Mouse (Mus musculus): ENCODE measurements around the gene Cmtm7.

Cmtm7 gene

GRCm38 (mm10) chr9:114727315-114727714, 54.3 kb downstream of the Cmtm7 start:
- DNase-seq (ENCODE audit: low spot score), result no peak

GRCm38 (mm10) chr9:114716677-114717331, 64.9 kb downstream of the Cmtm7 start:
- DNase-seq (ENCODE audit: low spot score), result no peak

- DNase-seq (ENCODE audit: low spot score), result no peak
Measured at GRCm38 (mm10) chr9:114713481-114713880, 68.2 kb downstream of the Cmtm7 start.

- DNase-seq (ENCODE audit: low spot score), result no peak
Measured at GRCm38 (mm10) chr9:114710345-114710744, 71.3 kb downstream of the Cmtm7 start.

GRCm38 (mm10) chr9:114707805-114708204, 73.9 kb downstream of the Cmtm7 start:
- no peak for DNase-seq (ENCODE audit: low spot score)

Data from spleen, adult 12 weeks (tissue).